Mouse (Mus musculus) hindlimb bud, embryonic 11.5 days (tissue): ENCODE results near the gene AK157302.

Source experiments
- DNase-seq: peaks from one replicate; pipeline ENCODE4 v3.0.0-alpha.2; 2012; ENCODE audit warnings: low read depth, low spot score; ENCODE audit errors: extremely low spot score

The AK157302 gene

GRCm38 (mm10) chr13:21542708-21543107 is 47.7 kb downstream of the AK157302 start, which contains the start of gene Olfr1366:
Gene Olfr1366, minus strand, starts transcription at chr13:21542808.
- no peak for DNase-seq
